Mouse (Mus musculus): ENCODE measurements around the gene Dynlt1f. TPM values are rescaled to one million over a fixed set of nuclear protein-coding genes. Genes with fewer than 3 reads are reported as not detected.
"Not testable (repeated sequence)": the region's sequence is repeated elsewhere in the genome, so short reads cannot be mapped to it uniquely, and the experiment has no call there.

Dynlt1f gene
- polyA plus RNA-seq, 1 experiment from 2014 or later: 258 TPM

GRCm38 (mm10) chr17:6647452-6647851 is 8.2 kb downstream of the Dynlt1f start:
- not testable (repeated sequence) for H3K4me1 ChIP-seq (replicated peaks; ENCODE audit: control insufficient read depth, insufficient read depth, low read length); H3K9ac ChIP-seq (ENCODE audit: low read length); H3K4me2 ChIP-seq (ENCODE audit: low read depth, low read length); H3K27ac ChIP-seq (ENCODE audit: low read length); H3K27me3 ChIP-seq (ENCODE audit: control insufficient read depth, insufficient read depth, low read depth, low read length); H3K4me3 ChIP-seq (ENCODE audit: low read length); ATAC-seq (ENCODE audit: low read depth); H3K9me3 ChIP-seq (ENCODE audit: control insufficient read depth, low read length); H3K36me3 ChIP-seq (ENCODE audit: control insufficient read depth, insufficient read depth, low read length)
- WGBS: 94% methylated on average over 3 of the region's 3 CpGs

GRCm38 (mm10) chr17:6646841-6647240 is 8.9 kb downstream of the Dynlt1f start:
- not testable (repeated sequence) for H3K4me1 ChIP-seq (replicated peaks; ENCODE audit: control insufficient read depth, insufficient read depth, low read length); H3K27me3 ChIP-seq (ENCODE audit: control insufficient read depth, insufficient read depth, low read depth, low read length); H3K9me3 ChIP-seq (ENCODE audit: control insufficient read depth, low read length); H3K4me2 ChIP-seq (ENCODE audit: low read depth, low read length); H3K4me3 ChIP-seq (ENCODE audit: low read length); H3K9ac ChIP-seq (ENCODE audit: low read length); H3K36me3 ChIP-seq (ENCODE audit: control insufficient read depth, insufficient read depth, low read length); H3K27ac ChIP-seq (ENCODE audit: low read length); ATAC-seq (ENCODE audit: low read depth)
- 89% methylated on average over 8 of the region's 8 CpGs for WGBS

- H3K9ac ChIP-seq (ENCODE audit: low read length); H3K27ac ChIP-seq (ENCODE audit: low read length); H3K4me2 ChIP-seq (ENCODE audit: low read depth, low read length); ATAC-seq (ENCODE audit: low read depth); H3K9me3 ChIP-seq (ENCODE audit: control insufficient read depth, low read length); H3K27me3 ChIP-seq (ENCODE audit: control insufficient read depth, insufficient read depth, low read depth, low read length); H3K36me3 ChIP-seq (ENCODE audit: control insufficient read depth, insufficient read depth, low read length); H3K4me1 ChIP-seq (replicated peaks; ENCODE audit: control insufficient read depth, insufficient read depth, low read length); H3K4me3 ChIP-seq (ENCODE audit: low read length): not testable (repeated sequence)
- 76% methylated on average over 2 of the region's 4 CpGs for WGBS
These were observed 10.0 kb downstream of the Dynlt1f start for GRCm38 (mm10) chr17:6645668-6646067.

GRCm38 (mm10) chr17:6644673-6645072 is 11.0 kb downstream of the Dynlt1f start:
- 89% methylated on average over 4 of the region's 4 CpGs for WGBS
- not testable (repeated sequence) for H3K27me3 ChIP-seq (ENCODE audit: control insufficient read depth, insufficient read depth, low read depth, low read length); H3K4me1 ChIP-seq (replicated peaks; ENCODE audit: control insufficient read depth, insufficient read depth, low read length); H3K36me3 ChIP-seq (ENCODE audit: control insufficient read depth, insufficient read depth, low read length); H3K27ac ChIP-seq (ENCODE audit: low read length); H3K9ac ChIP-seq (ENCODE audit: low read length); H3K4me2 ChIP-seq (ENCODE audit: low read depth, low read length); H3K4me3 ChIP-seq (ENCODE audit: low read length); ATAC-seq (ENCODE audit: low read depth); H3K9me3 ChIP-seq (ENCODE audit: control insufficient read depth, low read length)

GRCm38 (mm10) chr17:6644210-6644609 is 11.5 kb downstream of the Dynlt1f start:
- H3K9me3 ChIP-seq (ENCODE audit: control insufficient read depth, low read length); H3K27ac ChIP-seq (ENCODE audit: low read length); H3K4me2 ChIP-seq (ENCODE audit: low read depth, low read length); H3K36me3 ChIP-seq (ENCODE audit: control insufficient read depth, insufficient read depth, low read length); H3K27me3 ChIP-seq (ENCODE audit: control insufficient read depth, insufficient read depth, low read depth, low read length); H3K4me1 ChIP-seq (replicated peaks; ENCODE audit: control insufficient read depth, insufficient read depth, low read length); H3K4me3 ChIP-seq (ENCODE audit: low read length); ATAC-seq (ENCODE audit: low read depth); H3K9ac ChIP-seq (ENCODE audit: low read length): not testable (repeated sequence)
- WGBS: 87% methylated on average over 9 of the region's 9 CpGs

GRCm38 (mm10) chr17:6640771-6641429 is 14.8 kb downstream of the Dynlt1f start:
- not testable (repeated sequence) for H3K4me1 ChIP-seq (replicated peaks; ENCODE audit: control insufficient read depth, insufficient read depth, low read length); H3K4me3 ChIP-seq (ENCODE audit: low read length); H3K9ac ChIP-seq (ENCODE audit: low read length); H3K9me3 ChIP-seq (ENCODE audit: control insufficient read depth, low read length); H3K36me3 ChIP-seq (ENCODE audit: control insufficient read depth, insufficient read depth, low read length); H3K4me2 ChIP-seq (ENCODE audit: low read depth, low read length); H3K27me3 ChIP-seq (ENCODE audit: control insufficient read depth, insufficient read depth, low read depth, low read length)
- WGBS: 48% methylated on average over 14 of the region's 14 CpGs
- H3K27ac ChIP-seq (ENCODE audit: low read length): peak overlapping the region; percentile 75
- ATAC-seq (ENCODE audit: low read depth): peak; percentile 94

- not testable (repeated sequence) for H3K27ac ChIP-seq (ENCODE audit: low read length); H3K9me3 ChIP-seq (ENCODE audit: control insufficient read depth, low read length); H3K36me3 ChIP-seq (ENCODE audit: control insufficient read depth, insufficient read depth, low read length); H3K9ac ChIP-seq (ENCODE audit: low read length); H3K4me1 ChIP-seq (replicated peaks; ENCODE audit: control insufficient read depth, insufficient read depth, low read length); H3K4me3 ChIP-seq (ENCODE audit: low read length); H3K27me3 ChIP-seq (ENCODE audit: control insufficient read depth, insufficient read depth, low read depth, low read length); H3K4me2 ChIP-seq (ENCODE audit: low read depth, low read length)
- 89% methylated on average over 10 of the region's 10 CpGs for WGBS
- peak; percentile 8; the same call in 1 of the 2 replicates for ATAC-seq (ENCODE audit: low read depth)
These were observed 15.6 kb downstream of the Dynlt1f start for GRCm38 (mm10) chr17:6640044-6640637.

GRCm38 (mm10) chr17:6639486-6639885 is 16.2 kb downstream of the Dynlt1f start:
- H3K36me3 ChIP-seq (ENCODE audit: control insufficient read depth, insufficient read depth, low read length); ATAC-seq (ENCODE audit: low read depth); H3K4me2 ChIP-seq (ENCODE audit: low read depth, low read length); H3K9ac ChIP-seq (ENCODE audit: low read length); H3K4me3 ChIP-seq (ENCODE audit: low read length); H3K27ac ChIP-seq (ENCODE audit: low read length); H3K4me1 ChIP-seq (replicated peaks; ENCODE audit: control insufficient read depth, insufficient read depth, low read length); H3K9me3 ChIP-seq (ENCODE audit: control insufficient read depth, low read length); H3K27me3 ChIP-seq (ENCODE audit: control insufficient read depth, insufficient read depth, low read depth, low read length): not testable (repeated sequence)
- 92% methylated on average over 13 of the region's 21 CpGs for whole genome bisulfite sequencing

- H3K4me2 ChIP-seq (ENCODE audit: low read depth, low read length); H3K27me3 ChIP-seq (ENCODE audit: control insufficient read depth, insufficient read depth, low read depth, low read length); ATAC-seq (ENCODE audit: low read depth); H3K27ac ChIP-seq (ENCODE audit: low read length); H3K36me3 ChIP-seq (ENCODE audit: control insufficient read depth, insufficient read depth, low read length); H3K4me1 ChIP-seq (replicated peaks; ENCODE audit: control insufficient read depth, insufficient read depth, low read length); H3K9me3 ChIP-seq (ENCODE audit: control insufficient read depth, low read length); H3K9ac ChIP-seq (ENCODE audit: low read length); H3K4me3 ChIP-seq (ENCODE audit: low read length): not testable (repeated sequence)
- WGBS: 86% methylated on average over 7 of the region's 8 CpGs
These were observed 17.3 kb downstream of the Dynlt1f start for GRCm38 (mm10) chr17:6638444-6638843.

Measured in lung, embryonic 16.5 days (tissue).